Mouse (Mus musculus): Measurements from ENCODE around the gene Lrrc74a. TPM values are rescaled to one million over a fixed set of nuclear protein-coding genes. Genes with fewer than 3 reads are reported as not detected.

Gene Lrrc74a
- polyA plus RNA-seq, 1 experiment, result not detected

DNA sequence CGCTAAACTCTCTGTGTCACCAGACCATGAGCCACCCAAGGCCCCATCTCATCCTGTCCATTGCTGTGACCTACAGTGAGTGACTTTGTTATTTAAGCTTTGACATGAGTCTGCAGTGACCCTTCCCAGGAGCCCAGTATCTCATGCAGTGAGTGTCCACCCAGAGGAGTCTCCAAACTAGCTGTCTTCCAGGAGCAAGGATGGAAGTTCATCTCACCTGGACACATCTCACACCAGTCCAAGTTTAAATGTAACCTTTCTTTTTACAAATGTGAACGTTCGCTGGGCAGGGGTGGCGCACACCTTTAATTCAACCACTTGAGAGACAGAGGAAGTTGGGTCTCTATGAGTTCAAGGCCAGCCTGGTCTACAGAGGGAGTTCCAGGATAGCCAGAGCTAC lies 44.4 kb downstream of the Lrrc74a start:
- no peak for TF ChIP-seq FLI1 (IDR thresholded peaks at IDR 0.05; ENCODE audit: low read length)
- no peak for TF ChIP-seq GATA1 (IDR thresholded peaks at IDR 0.05; ENCODE audit: borderline replicate concordance, low read length)
- Histone ChIP-seq H3K27me3 (replicated peaks) (no peaks in the 10 kb centered on the region), H3K4me1 (peaks cover 52% of the 10 kb centered on the region), H3K36me3 (replicated peaks; ENCODE audit: low read length) (no peaks in the 10 kb centered on the region), H3K4me3 (replicated peaks) (no peak overlapping the region), H3K9me3 (0 out of 2 replicates have a peak, but pooled peaks cover 4% of the 10 kb centered on the region)

DNA sequence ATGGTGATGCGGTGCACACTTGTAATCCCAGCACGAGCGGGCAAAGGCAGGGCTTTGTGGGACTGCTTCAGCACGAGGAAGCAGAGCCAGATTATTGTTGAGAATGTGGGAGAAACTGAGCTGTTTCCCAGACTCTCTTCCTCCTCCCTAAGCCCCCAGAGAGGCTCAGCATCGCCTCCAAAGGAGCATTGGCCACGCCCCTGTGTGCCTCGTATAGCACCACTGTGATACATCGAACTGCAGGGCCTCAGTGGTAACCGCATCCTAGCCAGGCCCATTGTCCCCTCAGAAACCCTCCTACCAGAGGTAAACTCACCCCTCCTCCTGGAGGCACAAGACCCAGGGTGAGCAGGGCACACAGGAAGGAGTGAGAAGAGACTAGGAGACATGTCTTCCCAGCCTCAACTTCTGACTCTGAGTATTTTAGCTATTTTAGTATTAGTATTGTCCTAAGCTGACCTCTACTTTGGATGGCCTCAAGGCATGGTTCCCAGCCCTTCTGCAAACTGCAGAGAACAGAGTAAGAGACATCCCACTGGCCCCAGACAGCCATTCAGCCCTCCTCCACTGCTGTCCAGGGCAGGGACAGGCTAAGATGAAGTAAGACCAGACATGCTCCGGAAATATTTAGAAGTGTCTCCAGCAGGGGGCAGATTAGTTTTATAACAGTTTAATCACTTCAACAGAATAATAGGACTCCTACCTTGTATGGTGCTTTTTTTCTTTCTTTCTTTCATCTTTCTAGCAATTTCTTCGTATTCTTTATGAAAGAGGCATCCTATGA lies 45.2 kb downstream of the Lrrc74a start:
- Histone ChIP-seq H3K4me1 (peaks cover 60% of the 10 kb centered on the region), H3K4me3 (replicated peaks) (no peak overlapping the region), H3K27me3 (replicated peaks) (no peaks in the 10 kb centered on the region), H3K9me3 (0 out of 2 replicates have a peak, but pooled peaks cover 4% of the 10 kb centered on the region), H3K36me3 (replicated peaks; ENCODE audit: low read length) (no peaks in the 10 kb centered on the region)
- TF ChIP-seq FLI1 (IDR thresholded peaks at IDR 0.05; ENCODE audit: low read length) (no peak), GATA1 (IDR thresholded peaks at IDR 0.05; ENCODE audit: borderline replicate concordance, low read length) (no peak)

DNA sequence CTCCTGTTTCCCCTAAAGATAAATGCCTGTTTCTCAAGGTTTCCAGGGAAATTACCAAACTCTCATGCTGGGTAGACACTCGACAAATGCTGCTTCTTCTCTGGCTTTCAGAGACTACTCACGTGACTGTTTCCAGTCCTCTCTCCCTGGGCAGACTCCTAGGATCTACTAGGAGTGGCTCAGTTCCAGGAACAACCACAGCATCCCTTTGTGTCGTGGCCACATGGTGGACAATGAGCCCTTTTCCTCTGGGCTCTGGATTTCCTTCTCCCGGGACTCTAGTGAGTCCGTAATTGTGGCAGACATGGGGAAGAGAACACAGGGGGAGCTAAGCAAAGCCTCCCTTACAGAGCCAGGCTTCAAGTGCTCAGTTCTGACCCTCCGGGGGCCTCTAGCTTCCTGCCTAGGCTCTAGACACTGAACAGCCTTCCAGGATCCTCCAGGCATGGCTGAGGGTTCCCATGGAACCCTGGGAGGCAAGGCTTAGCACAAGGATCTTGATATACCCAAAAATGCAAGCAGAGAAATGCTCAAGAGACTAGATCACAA lies 47.6 kb downstream of the Lrrc74a start:
- H3K4me1 ChIP-seq, result peaks cover 63% of the 10 kb centered on the region
- H3K9me3 ChIP-seq, result no peaks in the 10 kb centered on the region
- H3K36me3 ChIP-seq (replicated peaks; ENCODE audit: low read length), result no peaks in the 10 kb centered on the region
- H3K4me3 ChIP-seq (replicated peaks), result no peak overlapping the region
- TF ChIP-seq FLI1 (IDR thresholded peaks at IDR 0.05; ENCODE audit: low read length), result no peak
- no peak for TF ChIP-seq GATA1 (IDR thresholded peaks at IDR 0.05; ENCODE audit: borderline replicate concordance, low read length)
- no peaks in the 10 kb centered on the region for H3K27me3 ChIP-seq (replicated peaks)

DNA sequence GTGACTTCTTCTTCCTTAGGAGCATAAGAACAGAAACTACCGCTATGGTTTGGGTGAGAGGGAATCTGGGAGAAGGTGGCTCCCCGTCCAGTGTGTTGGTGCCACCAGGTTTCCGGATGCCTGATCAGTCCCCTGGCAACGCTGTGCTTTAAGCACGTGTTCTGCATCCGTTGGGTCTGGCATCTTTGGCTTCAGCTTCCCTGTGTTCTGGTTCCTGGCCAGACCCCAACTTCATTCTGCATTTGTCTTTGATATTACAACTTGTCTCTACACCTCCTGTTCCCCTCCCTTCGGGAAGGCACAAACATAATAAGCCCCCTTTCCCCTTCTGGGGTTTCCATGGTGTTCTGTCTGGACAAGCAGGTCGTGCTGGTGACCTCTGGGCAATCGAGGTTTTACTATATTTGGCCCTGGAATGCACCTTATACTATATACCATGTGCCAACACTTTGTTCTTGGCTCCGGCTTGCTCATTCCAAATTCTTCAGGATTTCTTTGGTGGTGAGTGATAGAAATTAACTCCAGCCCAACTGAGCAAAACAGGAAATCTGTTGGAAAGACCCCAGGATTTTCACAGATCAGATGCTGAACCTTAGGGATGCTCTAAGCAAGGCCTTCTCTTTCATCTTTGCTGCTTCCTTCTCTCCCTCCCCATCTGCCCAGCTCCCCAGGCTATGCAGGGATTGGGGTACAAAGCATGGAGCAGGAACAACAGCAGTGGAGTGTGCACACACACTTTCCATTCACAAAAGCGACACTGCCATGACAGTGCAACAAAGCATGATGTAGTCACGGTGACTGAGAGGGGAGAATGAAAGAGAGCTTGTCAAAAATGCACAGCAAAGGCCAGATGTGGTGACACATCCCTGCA lies 52.2 kb downstream of the Lrrc74a start:
- Histone ChIP-seq H3K4me1 (peaks cover 83% of the 10 kb centered on the region), H3K27me3 (replicated peaks) (no peaks in the 10 kb centered on the region), H3K4me3 (replicated peaks) (no peak overlapping the region), H3K9me3 (no peaks in the 10 kb centered on the region), H3K36me3 (replicated peaks; ENCODE audit: low read length) (no peaks in the 10 kb centered on the region)
- no peak for TF ChIP-seq FLI1 (IDR thresholded peaks at IDR 0.05; ENCODE audit: low read length)
- no peak for TF ChIP-seq GATA1 (IDR thresholded peaks at IDR 0.05; ENCODE audit: borderline replicate concordance, low read length)

DNA sequence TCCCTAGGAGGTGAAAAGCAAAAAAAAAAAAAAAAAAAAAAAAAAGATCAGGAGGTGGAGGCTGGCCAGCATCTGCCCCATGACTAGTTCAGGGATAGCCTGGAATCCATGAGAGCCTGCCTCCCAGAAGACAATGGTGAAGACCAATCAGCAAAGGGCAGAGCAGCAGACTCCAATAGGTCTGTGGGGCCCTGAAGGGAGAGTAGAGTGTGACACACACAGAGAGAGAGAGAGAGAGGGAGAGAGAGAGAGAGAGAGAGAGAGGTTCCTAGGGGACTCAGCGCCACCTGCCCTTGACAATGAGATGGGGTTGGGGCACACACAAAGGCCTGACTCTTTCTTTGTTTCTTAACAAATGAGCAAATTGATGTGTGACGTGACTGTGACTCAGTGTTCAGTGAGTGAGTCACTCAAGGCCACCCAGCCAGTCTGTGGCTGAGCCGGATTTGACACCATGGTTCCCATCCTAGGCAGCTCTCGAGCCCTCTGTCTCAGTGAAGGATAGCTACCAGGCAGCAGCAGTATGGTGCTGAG lies 52.9 kb downstream of the Lrrc74a start:
- Histone ChIP-seq H3K9me3 (no peaks in the 10 kb centered on the region), H3K27me3 (replicated peaks) (no peaks in the 10 kb centered on the region), H3K4me1 (peaks cover 82% of the 10 kb centered on the region), H3K36me3 (replicated peaks; ENCODE audit: low read length) (no peaks in the 10 kb centered on the region), H3K4me3 (replicated peaks) (no peak overlapping the region)
- no peak for TF ChIP-seq FLI1 (IDR thresholded peaks at IDR 0.05; ENCODE audit: low read length)
- TF ChIP-seq GATA1 (IDR thresholded peaks at IDR 0.05; ENCODE audit: borderline replicate concordance, low read length), result no peak

DNA sequence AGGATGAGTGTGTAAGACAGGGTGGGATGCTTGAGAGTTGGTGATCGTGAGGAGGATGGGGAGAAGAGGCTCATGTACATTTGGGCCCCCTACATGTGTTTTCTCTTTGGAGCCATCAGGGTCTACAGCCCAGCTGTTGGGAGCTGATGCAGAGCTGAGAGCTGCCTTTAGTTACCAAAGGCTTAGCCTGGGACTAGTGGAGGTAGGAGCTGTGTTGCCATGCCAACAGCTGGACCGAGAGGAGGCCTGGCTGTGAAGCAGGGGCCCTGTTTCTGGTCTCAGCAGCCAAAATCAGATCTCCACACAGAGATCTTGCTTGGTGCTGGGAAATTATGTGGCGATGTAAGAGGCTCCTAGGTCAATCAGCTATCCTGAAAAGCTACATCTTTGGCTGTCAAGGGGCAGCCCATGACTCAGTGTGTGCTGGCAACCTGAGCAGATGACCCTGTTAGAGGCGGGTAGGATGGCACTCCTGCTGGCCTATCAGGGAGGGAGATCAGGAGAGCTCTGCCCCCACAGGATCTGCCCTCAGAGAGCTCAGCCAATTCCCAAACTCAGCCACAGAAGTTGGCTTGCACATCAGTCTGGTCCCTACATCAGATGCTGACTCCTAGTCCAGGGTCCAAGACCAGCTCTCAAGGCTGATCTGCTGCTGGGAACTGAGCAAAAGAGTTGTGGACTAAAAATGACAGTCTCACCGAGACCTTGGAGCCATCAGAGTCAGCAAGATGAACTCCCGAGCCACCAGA lies 56.1 kb downstream of the Lrrc74a start:
- Histone ChIP-seq H3K27me3 (replicated peaks) (no peaks in the 10 kb centered on the region), H3K36me3 (replicated peaks; ENCODE audit: low read length) (no peaks in the 10 kb centered on the region), H3K4me1 (peaks cover 86% of the 10 kb centered on the region), H3K4me3 (replicated peaks) (peak overlapping the region; percentile 78), H3K9me3 (no peaks in the 10 kb centered on the region)
- no peak for TF ChIP-seq GATA1 (IDR thresholded peaks at IDR 0.05; ENCODE audit: borderline replicate concordance, low read length)
- TF ChIP-seq FLI1 (IDR thresholded peaks at IDR 0.05; ENCODE audit: low read length), result no peak

DNA sequence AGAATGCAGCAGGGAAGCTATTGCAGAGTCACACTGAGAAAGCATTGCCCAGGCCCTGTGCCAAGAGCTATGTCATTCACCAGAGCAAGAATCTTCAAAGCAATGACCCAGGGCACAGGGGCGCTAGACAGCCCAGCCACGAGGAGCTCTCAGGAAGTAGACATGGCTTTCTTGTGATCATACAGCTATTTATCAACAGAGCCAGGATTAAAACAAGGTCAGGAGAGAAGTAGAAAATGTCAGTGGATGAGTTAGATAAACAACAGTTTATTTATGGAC lies 56.6 kb downstream of the Lrrc74a start:
- Histone ChIP-seq H3K27me3 (replicated peaks) (no peaks in the 10 kb centered on the region), H3K36me3 (replicated peaks; ENCODE audit: low read length) (no peaks in the 10 kb centered on the region), H3K9me3 (no peaks in the 10 kb centered on the region), H3K4me1 (peaks cover 89% of the 10 kb centered on the region), H3K4me3 (replicated peaks) (no peak overlapping the region)
- no peak for TF ChIP-seq FLI1 (IDR thresholded peaks at IDR 0.05; ENCODE audit: low read length)
- TF ChIP-seq GATA1 (IDR thresholded peaks at IDR 0.05; ENCODE audit: borderline replicate concordance, low read length), result no peak

DNA sequence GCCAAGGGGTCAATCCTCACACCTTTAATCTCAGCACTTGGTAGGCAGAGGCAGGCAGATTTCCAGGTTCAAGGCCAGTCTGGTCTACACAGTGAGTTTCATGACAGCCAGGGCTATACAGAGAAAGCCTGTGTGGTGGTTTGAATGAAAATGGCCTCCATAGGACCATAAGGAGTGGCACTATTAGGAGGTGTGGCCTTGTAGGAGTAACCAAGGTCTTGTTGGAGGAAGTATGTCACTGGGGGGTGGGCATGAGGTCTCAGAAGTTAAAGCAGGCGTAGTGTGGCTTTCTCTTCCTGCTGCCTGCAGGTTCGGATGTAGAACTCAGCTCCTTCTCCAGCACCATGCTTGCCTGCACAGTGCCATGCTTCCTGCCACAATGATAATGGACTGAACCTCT lies 57.8 kb downstream of the Lrrc74a start:
- TF ChIP-seq FLI1 (IDR thresholded peaks at IDR 0.05; ENCODE audit: low read length) (no peak), GATA1 (IDR thresholded peaks at IDR 0.05; ENCODE audit: borderline replicate concordance, low read length) (no peak)
- peaks cover 86% of the 10 kb centered on the region for H3K4me1 ChIP-seq
- H3K36me3 ChIP-seq (replicated peaks; ENCODE audit: low read length), result no peaks in the 10 kb centered on the region
- no peaks in the 10 kb centered on the region for H3K9me3 ChIP-seq
- no peaks in the 10 kb centered on the region for H3K27me3 ChIP-seq (replicated peaks)
- H3K4me3 ChIP-seq (replicated peaks), result no peak overlapping the region

DNA sequence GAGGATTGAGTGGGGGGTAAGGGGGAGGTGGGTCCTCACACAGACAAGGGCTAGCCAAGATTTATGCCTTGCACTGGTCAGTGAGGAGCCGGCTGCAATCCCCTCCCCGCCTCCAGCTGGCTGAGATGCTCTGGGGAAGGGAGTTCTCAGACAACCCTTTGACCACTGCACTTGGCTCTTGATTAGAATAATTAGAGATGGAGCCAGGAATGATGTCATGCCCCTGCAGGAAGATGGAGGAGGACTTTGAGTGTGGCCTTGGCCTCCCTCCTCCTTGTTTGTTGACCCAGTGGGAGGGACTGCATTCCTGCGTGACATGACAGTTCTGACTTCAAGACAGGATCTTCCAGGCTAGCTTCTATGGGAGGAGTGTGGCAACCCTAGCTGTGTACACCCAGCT lies 59.7 kb downstream of the Lrrc74a start:
- H3K4me1 ChIP-seq, result peaks cover 87% of the 10 kb centered on the region
- H3K9me3 ChIP-seq, result no peaks in the 10 kb centered on the region
- H3K36me3 ChIP-seq (replicated peaks; ENCODE audit: low read length), result no peaks in the 10 kb centered on the region
- no peaks in the 10 kb centered on the region for H3K27me3 ChIP-seq (replicated peaks)
- H3K4me3 ChIP-seq (replicated peaks), result no peak overlapping the region
- TF ChIP-seq FLI1 (IDR thresholded peaks at IDR 0.05; ENCODE audit: low read length) (no peak), GATA1 (IDR thresholded peaks at IDR 0.05; ENCODE audit: borderline replicate concordance, low read length) (no peak)
